Mouse (Mus musculus) liver, postnatal 0 days (tissue): ENCODE results near the gene Dtnb.

Source experiments
- CTCF ChIP-seq: sonication (generic); IDR thresholded peaks from 2 replicates; pipeline ENCODE4 v1.5.1; 2016; ENCODE audit warnings: antibody characterized with exemption, low read depth
- EP300 ChIP-seq: IDR thresholded peaks from 2 replicates; pipeline ENCODE4 v1.6.1; 2016; ENCODE audit warnings: antibody characterized with exemption, low read depth, mild to moderate bottlenecking

GRCm38 (mm10) chr12:3662660-3663059, 90.5 kb downstream of the Dtnb start:
- no peak for TF ChIP-seq CTCF
- no peak for TF ChIP-seq EP300
